Mouse (Mus musculus) liver, embryonic 14.5 days (tissue): Measurements from ENCODE around the gene Cep350.

Source experiments
- CTCF ChIP-seq: IDR thresholded peaks from 2 replicates; pipeline ENCODE4 v1.5.1; 2016; ENCODE audit warnings: antibody characterized with exemption, low read depth, control low read depth
- EP300 ChIP-seq: IDR thresholded peaks from 2 replicates; pipeline ENCODE4 v1.6.1; 2016; ENCODE audit warnings: antibody characterized with exemption, low read depth

- TF ChIP-seq CTCF (no peak), EP300 (no peak)
These were observed 176.2 kb downstream of the Cep350 start for GRCm38 (mm10) chr1:155796757-155797405.
